Mouse (Mus musculus) cortical plate, adult 2 months (tissue): ENCODE data around the gene Tfeb.

Experiments used
- CTCF ChIP-seq: fragments of 200-500 bp; IDR thresholded peaks from 2 replicates; pipeline ENCODE4 v1.5.1; 2011; ENCODE audit warnings: mild to moderate bottlenecking, control low read depth, low read length; ENCODE audit not compliant: insufficient read depth; ENCODE audit errors: extremely low read depth
- POLR2A ChIP-seq: fragments of 200-500 bp; IDR thresholded peaks from 2 replicates; pipeline ENCODE4 v1.6.1; 2011; ENCODE audit warnings: mild to moderate bottlenecking, low read length, control low read depth; ENCODE audit not compliant: insufficient read depth; ENCODE audit errors: extremely low read depth

DNA sequence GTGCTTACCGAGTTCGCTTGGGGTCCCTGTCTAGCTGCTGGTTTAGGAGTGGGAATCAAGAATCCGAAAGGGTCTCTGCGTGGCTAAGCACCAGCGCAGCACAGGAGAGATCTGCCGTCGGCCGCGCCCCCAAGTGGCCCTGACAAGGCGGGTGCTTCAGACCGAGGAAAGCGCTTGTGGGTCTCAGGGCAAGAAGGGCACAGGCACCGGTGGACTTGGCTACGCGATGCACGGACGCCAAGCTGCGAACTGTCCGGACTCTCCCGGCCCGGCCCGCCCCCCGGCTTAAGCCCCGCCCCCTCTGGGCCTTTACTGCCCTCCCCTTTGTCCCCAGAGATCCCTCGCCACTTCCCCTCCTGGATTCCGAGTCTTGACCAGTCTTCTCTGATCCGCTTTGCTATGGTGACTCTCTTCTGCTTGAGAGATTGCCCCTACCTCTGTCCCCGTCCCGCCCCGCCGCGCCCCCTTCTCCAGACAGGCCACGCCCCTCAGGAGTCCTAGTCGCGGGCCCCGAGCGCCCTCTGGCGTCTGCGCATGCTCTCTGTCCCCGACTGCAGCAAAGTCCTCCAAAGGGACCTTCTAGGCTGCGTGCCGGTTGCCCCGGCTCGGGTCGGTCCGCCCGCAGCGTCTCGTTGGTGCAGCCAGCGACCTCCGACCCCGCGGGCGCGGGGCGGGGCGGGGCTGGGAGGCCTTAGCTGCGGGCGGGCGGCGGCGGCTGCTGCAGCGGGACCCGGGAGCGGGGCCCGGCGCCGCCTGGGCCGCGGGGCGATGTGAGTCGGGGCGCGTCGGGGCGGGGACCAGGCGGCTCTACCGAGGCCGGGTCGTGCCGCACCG is 42.1 kb upstream of the Tfeb start, which contains the start of gene Prickle4:
- peak; percentile 45 for TF ChIP-seq CTCF
- TF ChIP-seq POLR2A, result peak; percentile 35; the same call in 1 of the 2 replicates
